Mouse (Mus musculus) heart, postnatal 25 days (tissue): ENCODE data around the gene Zfp986. TPM values are rescaled to one million over a fixed set of nuclear protein-coding genes. Genes with fewer than 3 reads are reported as not detected.
"Not testable (repeated sequence)": the region's sequence is repeated elsewhere in the genome, so short reads cannot be mapped to it uniquely, and the experiment has no call there.

Experiments used
- DNase-seq: peaks from one replicate; pipeline ENCODE4 v3.0.0; 2022; ENCODE audit warnings: low spot score
- intact Hi-C: fragments of 180-260 bp; cut with DNase I; formaldehyde crosslinking; loops from one replicate; pipeline ENCODE4 v1.15.1; 2025
- total RNA-seq, 2 experiments: library from RNA; stranded (reverse); gene quantifications; 2 replicates each; pipeline ENCODE4 v1.2.3; 2021

The Zfp986 gene
- not detected for total RNA-seq

DNA sequence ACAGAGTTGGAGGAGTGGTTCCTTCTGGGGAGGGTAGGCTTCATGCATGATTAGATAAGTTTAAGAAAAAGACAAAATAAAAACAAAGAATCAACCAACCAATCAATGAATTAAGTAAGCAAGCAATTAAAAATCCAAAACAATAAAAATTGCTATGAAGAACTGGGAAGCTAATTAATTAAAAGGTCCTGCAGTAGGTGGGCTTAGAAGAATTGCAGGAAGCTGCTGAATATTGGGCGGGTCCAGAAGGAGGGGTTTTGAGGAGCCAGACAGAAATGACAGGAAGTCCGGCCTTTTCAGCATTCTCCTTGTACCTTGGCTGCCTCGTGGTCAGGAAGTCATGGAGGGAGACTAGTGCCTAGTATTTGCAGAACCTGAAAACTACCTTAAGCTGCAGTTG lies at the start of gene Zfp986:
Gene Zfp986 (plus strand): TSS at position 301 of the 400 bp plus-strand sequence.
- intact Hi-C loops, DNase-seq: not testable (repeated sequence)

DNA sequence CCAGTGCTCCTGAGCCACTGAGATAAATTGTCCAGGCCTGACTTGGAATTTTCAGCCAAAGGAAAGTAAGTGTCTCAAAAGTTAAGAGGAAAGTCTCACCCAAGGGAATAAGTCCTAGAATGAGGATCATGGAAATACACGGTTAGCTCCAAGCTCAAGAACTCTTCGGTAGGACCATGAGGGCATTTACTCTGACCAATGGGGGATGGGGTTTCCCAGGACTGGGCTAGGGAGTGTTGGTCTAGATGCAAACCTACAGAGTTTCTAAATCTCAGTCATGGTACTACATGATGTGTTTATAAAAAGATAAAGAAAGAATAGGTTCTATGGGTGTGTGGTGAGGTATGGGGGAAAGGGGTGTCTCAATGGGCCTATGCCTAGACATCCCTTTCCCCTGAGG lies 48.6 kb upstream of the Zfp986 start:
- DNase-seq, intact Hi-C loops: not testable (repeated sequence)

DNA sequence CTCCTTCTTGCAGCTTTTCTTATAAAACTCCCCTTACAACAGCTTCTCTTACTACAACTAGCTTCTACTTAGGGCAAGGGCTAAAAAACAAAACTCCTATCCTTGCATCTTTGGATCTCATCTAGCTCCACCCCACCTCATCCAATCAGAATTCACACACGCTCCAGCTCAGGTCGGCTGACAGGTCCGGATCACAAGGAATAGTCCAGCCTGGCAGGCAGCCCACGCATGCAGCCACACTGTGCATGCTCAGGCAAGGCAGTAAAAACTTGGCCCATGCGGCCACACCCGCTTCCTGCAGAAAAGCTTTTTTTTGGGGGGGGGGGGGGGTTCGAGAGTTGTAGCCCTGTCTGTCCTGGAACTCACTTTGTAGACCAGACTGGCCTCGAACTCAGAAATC lies 43.0 kb upstream of the Zfp986 start:
- intact Hi-C loops, DNase-seq: not testable (repeated sequence)

DNA sequence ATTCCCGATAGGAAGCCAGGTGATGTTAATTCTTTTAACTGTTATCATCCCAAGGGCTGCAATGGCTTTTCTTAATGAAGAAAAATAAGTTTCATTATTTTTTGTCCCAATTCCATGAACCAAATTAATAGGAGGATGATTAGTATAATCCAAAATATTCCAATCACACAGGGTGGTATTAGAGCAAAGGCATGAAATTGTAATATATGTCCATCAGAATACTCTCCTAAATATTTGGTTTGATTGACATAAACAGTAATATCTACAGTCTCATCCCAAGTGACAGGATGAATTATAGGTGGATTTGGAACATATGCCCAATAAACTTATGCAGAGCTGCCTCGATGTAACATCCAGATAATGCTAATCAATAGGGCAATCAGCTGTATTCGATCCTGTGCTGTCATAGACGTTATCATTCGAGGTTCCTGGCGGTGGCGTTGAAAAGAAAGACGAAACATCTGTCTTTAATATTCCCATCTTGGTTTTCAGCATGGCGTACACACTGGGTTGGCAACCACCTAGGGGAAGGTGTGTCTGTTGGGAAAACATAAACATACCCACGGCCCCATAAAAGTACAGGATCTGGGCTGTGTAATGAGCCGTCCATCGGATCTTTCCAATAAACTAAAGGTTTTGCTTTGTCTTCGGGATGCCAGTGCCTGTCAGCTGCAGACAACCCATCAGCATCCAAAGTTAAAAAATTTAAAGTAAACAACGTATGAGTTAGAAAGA lies 37.1 kb upstream of the Zfp986 start:
- intact Hi-C loops, DNase-seq: not testable (repeated sequence)

DNA sequence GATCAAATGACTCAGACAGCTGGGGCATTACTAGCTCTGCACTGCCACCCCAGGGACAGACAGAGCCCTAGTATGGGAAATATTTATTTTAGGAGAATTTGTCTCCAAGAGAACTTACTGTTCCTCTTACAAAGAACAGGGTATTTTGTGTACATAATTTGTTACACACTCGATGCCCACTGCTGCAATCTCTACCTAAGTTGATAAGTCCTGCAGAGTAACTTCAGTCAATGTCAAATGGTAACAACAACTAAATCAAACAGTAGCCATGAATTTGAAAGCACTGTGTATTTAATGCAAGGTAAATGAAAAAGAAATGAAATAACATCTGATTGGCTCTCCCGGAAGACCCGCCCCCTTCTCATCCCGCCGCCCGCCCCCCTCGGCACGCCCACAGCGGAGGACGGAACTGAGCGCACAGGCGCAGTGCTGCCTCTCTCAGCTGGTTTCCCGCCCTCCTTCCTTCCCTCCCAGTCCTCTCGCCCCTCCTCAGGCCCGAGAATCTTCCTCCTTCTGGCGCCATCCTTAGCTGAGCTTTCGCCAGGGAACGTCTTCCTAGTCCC lies 32.2 kb upstream of the Zfp986 start:
- DNase-seq, intact Hi-C loops: not testable (repeated sequence)

DNA sequence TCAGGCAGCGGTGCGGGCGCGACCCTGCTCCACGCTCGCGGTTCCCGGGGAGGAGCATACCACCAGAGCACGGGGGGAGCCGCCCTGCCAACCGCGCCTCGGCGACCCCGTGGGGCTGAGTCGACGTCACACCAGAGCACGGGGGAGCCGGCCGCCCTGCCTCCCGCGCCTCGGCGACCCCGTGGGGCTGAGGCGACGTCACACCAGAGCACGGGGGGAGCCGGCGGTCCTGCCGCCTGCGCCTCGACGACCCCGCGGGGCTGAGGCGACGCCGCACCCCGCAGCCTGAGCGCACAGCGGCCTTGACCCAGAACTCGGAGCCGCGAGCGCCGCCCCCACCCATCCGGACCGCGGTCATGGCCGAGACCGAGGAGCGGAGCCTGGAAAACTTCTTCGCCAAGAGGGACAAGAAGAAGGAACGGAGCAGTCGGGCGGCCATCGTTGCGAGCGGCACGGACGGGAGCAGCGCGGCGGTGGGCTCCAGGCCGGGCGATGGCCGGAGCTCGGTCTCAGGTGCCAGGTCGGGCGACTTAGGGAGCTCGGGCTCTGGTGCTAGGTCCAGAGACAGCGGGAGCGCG lies 31.6 kb upstream of the Zfp986 start:
- intact Hi-C loops, DNase-seq: not testable (repeated sequence)

DNA sequence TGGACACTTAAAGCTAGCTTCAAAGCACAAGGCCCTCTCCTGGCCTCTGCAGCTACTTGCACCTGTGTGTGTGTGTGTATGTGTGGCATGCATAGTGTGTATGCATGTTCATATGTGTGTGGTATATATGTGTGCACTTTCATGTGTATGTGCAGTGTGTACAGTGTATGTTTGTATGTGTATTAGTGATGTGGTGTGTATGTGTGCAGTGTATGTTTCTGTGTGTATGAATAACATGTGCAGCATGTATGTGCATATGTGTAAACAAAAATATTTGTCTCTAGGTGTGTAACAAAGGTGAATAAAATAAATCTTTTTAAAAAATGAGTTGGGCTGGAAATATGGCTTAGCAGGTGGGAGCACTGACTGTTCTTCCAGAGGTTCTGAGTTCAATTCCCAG lies 21.8 kb upstream of the Zfp986 start:
- DNase-seq, intact Hi-C loops: not testable (repeated sequence)

DNA sequence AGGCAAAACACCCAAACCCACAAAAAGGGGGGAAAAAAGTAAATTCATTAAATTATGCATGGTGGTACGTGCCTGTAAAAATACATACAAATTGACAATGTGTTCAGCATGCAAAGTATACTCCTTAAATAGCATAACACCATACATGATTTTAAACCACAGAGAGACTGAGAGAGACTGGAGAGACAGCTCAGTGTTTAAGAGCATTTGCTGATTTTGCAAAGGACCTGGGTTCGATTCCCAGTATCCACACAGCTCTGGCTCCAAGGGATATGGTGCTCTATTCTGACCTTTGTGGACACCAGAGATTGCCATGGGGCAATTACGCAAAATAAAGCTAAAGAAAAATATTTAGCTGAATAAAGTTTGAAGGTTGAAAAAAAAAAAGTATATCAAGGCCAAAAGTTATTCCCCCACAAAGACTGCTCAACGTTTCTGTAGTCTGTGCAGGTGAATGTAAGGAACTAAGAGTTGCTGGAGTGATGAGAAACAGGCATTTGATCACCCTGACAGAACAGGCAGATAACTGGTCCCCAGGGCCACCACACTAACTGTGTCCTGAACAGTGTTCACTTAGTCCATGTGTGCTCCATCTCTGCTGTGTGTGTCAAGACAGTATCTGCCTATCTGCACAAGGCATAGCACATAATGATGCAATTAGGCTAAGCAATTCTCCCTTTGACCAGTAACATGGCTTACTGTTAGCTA lies 20.3 kb upstream of the Zfp986 start:
- intact Hi-C loops, DNase-seq: not testable (repeated sequence)

DNA sequence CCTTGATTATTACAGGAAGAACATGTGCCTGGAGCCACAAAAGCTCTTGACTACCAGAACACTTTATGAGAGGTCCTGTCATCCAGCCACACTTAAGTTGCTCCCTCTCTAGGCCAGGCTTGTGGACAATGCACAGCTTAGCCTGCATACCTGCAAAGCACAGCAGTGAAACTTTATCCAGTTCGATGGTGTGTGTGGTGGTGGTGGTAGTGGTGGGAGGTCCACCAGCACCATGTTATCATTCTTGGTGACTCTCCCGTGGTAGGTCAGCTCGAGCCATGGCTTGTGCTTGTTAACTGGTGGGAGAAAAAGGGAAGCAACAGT lies 19.7 kb upstream of the Zfp986 start:
- intact Hi-C loops, DNase-seq: not testable (repeated sequence)

DNA sequence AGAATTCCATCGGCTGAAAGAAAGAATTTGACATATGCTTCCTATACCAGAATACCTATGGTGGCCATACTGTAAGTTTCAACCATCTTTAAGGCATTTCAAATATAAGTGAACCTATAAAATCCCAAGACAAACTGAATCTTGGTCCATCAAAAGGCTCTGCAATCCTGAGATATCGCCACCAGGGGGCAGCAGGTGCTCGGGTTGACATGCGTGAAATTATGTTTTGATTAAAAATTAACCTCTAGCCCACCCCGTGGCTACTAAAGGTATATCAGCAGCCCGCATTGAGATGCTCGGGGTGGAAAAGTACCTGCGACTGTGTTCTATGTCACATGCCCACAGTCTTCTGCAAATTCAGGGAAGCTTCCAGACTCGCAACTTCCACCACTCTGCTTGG lies 17.2 kb upstream of the Zfp986 start:
- intact Hi-C loops, DNase-seq: not testable (repeated sequence)

DNA sequence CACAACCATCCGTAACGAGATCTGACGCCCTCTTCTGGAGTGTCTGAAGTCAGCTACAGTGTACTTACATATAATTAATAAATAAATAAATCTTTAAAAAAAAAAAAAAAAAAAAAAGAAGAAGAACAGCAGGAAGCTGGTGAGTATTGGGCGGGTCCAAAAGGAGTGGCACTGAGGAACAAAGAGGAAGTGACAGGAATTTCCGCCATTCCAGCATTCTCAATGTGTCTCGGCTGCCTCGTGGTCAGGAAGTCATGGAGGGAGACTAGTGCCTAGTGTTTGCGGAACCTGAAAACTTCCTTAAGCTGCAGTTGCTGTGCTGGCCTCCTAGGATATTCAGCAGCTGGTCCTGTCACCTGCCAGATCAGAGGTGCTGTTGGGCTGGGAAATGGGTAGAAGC lies 4.7 kb upstream of the Zfp986 start:
- DNase-seq, intact Hi-C loops: not testable (repeated sequence)

Other genes starting within 250 kb of the Zfp986 start
- under 1 TPM in 1 of 2 experiments, not detected in 1; 0.34 TPM for gene Zfp980, start 198.1 kb upstream of the Zfp986 start, total RNA-seq
- not detected for gene Zfp987, start 228.5 kb downstream of the Zfp986 start, total RNA-seq